Mouse (Mus musculus) MN1 (cell line): ENCODE results near the gene Gm21103.
"Not testable (repeated sequence)": the region's sequence is repeated elsewhere in the genome, so short reads cannot be mapped to it uniquely, and the experiment has no call there.

ENCODE experiments used
- DNase-seq: peaks from one replicate; pipeline ENCODE4 v3.0.0-alpha.2; 2016; ENCODE audit warnings: low spot score

The Gm21103 gene

GRCm38 (mm10) chr14:6304743-6305142, at the start of gene Gm21103:
TSS of gene Gm21103 (minus strand) at chr14:6304843.
- not testable (repeated sequence) for DNase-seq

- not testable (repeated sequence) for DNase-seq
Observed at GRCm38 (mm10) chr14:6343578-6343977, 38.9 kb upstream of the Gm21103 start, which contains the start of gene Gm3618. TSS of gene Gm3618 (minus strand) at chr14:6343678.

GRCm38 (mm10) chr14:6286931-6287715, 17.5 kb downstream of the Gm21103 start, which contains the start of gene Gm3411:
TSS of gene Gm3411 (minus strand) at chr14:6287250.
- DNase-seq: peak; percentile 45
